Mouse (Mus musculus): ENCODE data around the gene Mrpl34.

Gene Mrpl34

DNA sequence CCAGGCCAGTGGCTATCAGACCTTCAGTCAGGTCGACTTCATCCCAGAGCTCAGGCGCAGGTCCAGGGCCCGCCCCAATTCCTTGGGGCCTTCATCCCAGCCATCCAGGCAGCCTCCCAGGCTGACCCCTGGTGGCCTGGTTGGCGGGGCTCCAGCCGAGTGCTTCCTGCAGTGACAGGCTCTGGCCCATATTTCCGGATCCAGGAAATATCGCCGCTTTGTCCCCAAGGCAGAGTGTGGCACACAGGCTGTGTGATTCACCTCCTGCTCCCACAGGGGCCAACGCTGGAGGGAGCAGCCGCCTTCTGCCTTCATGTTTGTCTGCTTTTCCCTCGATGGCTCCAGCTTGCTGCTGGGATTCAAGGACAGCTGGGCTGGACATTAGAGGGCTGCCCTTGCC, 31.7 kb downstream of the Mrpl34 start:
- DNase-seq (ENCODE audit: low spot score), result peak; percentile 57

DNA sequence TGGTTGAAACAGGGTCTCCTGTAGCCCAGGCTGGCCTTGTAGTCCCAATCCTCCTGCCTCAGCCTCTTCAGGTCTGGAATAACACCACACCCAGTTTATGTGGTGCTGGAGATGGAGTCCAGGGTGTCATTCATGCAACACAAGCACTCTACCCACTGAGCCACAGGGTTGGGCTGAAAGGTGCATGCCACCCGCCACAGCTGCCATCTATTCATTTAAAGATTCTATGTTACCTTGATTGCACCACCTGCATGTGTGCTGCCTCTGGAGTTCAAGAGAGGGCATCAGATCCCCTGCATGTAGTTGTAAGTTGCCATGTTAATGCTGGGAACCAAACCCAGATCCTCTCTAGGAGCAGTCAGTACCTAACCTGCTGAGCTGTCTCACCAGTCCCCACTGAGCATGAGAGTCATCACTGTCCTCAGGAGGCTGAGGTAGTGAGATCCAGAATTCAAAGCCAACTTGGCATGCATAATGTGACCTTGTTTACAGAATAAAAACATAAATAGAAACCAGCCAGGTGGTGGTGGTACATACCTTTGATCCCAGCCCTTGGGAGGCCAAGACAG, 32.4 kb downstream of the Mrpl34 start:
- DNase-seq (ENCODE audit: low spot score), result no peak

DNA sequence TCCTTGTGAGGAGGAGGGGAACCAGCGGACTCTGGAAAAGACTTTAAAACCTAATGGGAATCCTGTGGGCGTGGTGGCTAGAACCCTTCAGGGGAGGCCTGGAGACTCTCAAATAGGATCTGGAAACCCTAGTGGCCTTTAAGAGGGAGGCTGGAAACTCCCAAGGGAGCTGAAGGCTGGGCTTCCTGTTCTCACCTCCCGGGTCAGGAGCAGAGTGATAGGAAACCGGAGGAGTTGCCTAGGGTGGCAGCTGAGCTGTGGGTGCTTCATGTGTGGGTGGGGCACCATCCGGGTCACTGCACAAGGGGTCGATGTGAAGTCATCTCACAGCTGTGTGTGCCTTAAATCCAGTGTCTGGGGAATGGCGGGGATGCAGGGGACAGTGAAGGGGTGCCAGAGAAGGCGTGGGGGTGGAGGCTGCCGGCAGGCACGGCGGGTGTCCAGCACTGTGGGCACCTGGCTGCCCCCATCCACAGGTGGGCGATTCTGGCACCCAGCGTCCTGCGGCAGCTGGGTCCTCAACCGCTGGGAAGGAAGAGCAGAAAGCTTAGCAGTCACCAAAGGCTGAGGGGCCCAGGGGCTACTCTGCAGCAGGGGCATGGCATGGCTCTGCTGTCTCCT, 33.2 kb downstream of the Mrpl34 start:
- peak; percentile 37 for DNase-seq (ENCODE audit: low spot score)

DNA sequence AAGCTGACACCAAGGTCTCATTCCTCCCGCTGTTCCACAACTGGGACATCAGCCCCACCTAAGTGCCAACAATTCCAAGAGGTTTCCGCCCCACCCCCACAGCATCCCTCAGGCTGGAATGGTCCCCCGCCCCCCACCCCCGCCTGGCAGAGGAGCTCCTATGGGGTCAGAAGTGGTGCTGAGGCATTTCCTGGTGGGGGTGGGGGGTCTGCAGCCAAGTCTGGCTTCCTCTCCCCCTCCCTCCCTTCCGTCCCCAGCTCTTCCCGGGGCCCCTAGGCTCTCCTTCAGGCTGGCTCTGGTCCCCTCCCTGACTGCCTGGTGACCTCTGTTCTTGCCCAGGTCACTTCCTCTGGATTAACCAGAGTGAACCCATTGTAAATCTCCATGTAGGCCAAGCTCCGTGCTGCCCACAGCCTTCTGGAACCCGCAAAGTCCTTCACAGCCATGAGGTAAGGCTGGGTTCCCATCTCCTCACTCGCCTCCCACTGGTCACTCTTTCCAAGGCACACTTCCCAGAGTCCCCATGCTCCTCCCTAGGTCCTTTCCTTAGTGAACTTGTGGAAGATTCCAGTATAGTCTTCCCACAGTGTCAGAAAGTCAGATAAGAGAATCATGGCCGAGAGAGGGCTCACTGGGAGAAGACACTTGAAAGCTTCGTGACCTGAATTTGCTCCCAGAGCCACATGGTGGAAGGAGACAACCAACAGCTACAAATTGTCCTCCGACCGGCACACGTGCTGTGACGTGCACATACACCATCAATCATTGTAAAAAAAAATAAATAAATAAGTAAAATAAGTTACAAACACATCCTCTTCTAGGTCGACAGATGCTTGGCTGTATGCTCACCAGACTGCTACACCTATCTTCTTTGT, 34.3 kb downstream of the Mrpl34 start:
- peak; percentile 61 for DNase-seq (ENCODE audit: low spot score)

DNA sequence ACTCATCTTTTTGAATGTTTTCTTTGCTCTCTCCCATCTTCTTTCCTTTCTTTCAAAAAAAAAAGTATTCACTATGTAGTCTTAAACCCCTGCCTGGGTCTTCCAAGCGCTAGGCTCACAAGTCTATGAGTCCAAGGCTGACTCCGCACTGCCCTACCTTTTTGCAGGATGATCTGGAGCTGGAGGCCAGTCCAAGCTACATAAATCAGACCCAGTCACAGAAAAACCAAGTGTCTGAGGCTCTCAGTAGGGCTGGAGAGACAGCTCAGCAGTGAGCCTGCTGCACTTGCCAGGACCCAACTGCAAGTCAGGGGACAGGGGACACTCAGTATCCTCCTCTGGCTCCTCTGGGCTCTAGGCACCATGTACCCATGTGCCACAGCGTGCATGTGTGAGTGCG, 39.6 kb downstream of the Mrpl34 start:
- no peak for DNase-seq (ENCODE audit: low spot score)

DNA sequence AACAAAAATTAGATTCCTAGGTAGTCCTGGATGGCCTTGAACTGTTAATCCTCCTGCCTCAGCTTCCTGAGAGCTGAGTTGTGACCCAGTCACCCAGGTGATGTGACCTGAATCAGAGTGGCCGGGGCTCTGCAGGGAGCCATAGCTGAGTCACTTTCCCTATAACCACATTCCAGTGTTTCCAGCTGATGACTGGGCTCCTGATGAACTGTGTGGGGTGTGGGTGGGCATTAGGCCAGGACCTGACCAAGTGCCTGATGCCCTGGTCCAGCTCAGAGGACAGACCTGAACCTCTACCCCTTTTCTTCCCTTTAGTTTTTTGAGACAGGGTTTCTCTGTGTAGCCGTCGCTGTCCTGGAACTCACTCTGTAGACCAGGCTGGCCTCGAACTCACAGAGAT, 40.6 kb downstream of the Mrpl34 start:
- DNase-seq (ENCODE audit: low spot score), result no peak

DNA sequence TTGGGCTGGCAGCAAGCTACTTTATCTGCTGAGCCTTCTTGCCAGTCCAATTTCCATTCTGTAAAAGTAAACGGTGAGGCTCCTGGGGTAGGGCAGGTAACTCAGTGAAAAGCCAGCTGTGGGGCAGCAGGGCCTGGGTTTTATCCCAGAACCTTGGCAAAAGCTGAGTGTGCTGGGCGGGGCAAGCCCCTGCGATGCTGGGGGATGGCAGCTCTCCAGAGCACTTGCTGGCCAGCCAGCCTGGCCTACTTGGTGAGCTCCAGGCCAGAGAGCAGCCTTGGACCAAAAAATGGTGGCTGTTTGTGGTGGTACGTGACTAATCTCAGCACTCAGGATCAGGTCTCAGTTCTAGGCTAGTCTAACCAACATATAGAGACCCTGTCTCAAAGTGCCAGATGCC, 41.2 kb downstream of the Mrpl34 start:
- no peak for DNase-seq (ENCODE audit: low spot score)

DNA sequence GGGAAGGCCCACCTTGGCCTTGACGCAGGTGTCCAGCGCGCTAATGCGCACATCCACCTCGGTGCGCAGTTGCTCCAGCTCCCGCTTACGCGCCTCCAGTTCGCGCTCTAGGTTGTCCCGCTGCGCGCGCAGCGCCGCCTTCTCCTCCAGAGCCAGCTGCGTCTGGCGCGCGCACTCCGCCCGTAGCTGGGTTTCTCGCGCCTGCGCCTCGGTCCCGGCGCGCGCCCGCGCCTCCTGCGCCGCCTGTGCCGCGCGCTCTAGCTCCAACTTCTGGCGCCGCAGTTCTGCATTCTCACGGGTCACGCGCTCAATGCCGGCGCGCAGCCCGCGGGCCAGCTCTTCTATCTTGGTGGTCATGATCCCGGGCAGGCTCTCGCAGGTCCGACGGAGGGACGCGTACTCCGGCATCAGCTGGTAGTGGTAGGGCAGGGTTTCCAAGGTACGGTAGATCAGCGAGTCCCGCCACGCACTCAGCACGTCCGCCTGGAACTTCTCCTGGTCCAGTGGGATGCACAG, 42.9 kb downstream of the Mrpl34 start:
- peak; percentile 94 for DNase-seq (ENCODE audit: low spot score)

DNA sequence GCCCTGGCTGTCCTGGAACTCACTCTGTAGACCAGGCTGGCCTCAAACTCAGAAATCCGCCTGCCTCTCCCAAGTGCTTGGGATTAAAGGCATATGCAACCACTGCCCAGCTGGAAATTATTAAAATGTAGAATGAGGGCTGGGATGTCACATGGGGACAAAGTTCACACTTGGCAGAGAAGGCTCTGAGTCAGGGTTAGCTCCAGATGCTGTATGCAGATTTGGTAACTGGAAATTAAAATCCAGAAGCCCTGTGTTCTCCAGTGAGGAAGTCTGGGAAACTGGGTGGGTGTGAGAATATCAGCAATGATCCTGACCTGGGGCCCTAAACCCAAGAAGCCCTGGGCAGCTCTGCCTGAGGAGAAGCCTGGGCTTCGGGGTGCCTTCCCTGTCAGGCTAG, 44.6 kb downstream of the Mrpl34 start:
- DNase-seq (ENCODE audit: low spot score), result no peak

DNA sequence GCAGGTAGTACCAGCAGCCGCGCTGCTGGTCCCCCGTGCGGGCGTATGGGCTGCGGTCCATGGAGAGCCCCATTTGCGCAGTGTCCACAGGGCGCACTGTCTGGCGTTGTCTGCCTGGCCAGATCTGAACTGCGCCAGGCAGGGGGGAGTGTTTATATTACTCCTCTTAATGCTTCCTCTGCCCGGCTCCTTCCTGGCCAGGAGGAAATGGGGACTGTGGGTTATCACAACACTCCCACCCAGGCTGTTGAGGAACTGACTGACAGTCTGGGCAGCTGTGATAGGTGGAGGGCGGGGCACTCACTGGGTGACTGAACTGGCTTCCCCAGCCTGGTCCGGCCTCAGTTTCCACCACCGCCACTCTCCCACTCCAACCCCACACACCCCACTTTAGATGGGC, 46.9 kb downstream of the Mrpl34 start, which contains the start of gene Plvap:
Plvap (minus strand) TSS at position 109 of the 400 bp plus-strand sequence.
- peak; percentile 43 for DNase-seq (ENCODE audit: low spot score)

DNA sequence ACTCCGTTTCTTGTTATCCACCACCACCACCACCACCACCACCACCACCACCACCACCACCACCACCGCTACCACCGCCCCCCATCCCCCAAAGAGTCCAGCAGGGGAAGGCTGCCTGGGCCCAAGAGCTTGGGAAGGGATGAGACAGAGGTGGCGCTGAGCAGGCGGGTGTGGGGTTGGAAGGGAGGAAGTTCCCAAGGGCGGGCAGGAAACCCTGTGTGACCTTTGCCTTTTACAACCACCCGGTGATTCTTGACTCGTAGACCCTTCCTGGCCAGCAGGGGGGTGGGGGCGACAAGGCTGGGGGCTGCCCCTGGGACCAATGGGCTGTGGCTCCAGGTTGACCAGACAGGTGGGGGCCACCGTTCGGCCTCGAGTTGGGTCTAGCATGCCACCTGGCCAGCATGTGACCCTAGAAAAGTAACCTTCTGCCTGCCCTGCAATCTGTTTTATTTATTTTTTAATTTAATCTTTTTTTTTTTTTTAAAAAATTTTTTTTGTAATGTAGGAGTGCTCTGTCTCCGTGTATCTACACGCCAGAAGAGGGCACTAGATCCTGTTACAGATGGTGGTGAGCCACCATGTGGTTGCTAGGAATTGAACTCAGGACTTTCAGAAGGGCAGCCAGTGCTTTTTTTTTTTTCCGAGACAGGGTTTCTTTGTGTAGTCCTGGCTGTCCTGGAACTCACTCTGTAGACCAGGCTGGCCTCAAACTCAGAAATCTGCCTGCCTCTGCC, 48.4 kb downstream of the Mrpl34 start:
- DNase-seq (ENCODE audit: low spot score), result no peak

DNA sequence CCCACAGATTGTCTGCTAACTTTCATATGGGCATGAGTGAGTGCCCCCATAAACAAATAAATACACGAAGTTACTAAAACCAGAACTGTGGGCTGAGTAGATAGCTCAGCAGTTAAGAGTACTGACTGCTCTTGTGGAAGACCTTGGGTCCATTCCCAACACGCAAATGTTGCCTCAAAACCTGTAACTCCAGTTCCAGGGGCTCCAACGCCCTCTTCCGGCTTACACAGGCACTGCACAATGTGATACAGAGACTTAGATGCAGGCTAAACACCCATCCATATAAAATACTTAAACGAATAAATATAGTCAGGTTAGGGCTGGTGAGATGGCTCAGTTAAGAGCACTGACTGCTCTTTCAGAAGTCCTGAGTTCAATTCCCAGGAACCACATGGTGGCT, 50.3 kb downstream of the Mrpl34 start:
- no peak for DNase-seq (ENCODE audit: low spot score)
